Mouse (Mus musculus) layer of hippocampus, adult 8-10 months (tissue): ENCODE measurements at regions not wholly inside any gene's neighbourhood (a gene's known extent, or its start where the extent isn't known, plus 50 kb on each side); places are given as distances from the start of the nearest gene placed in this dataset.

Source experiments
- DNase-seq, 2 experiments: peaks; one replicate each; pipeline ENCODE4 v3.0.0; 2022; ENCODE audit warnings: low spot score in 2 of 2

DNA sequence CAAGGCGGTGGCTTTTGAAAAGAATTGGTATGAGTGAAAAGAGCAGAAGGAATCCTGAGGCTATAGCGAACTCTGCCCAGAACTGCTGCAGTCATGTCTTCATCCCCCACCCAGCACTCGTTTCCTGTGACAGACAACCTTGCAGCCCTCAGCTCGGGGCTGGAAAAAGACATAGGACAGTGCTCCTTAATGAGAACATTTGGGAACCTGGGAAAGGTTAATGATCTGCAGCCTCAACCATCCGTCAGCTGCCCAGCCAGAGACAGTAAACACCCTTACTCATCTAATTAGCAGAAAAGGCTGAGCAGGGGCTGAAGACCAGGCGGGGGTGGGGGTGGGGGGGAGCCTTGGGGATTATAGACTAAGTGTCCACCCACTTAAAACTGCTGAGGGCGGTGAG is 76.3 kb upstream of the Arhgap36 start:
- DNase-seq, result no peak

DNA sequence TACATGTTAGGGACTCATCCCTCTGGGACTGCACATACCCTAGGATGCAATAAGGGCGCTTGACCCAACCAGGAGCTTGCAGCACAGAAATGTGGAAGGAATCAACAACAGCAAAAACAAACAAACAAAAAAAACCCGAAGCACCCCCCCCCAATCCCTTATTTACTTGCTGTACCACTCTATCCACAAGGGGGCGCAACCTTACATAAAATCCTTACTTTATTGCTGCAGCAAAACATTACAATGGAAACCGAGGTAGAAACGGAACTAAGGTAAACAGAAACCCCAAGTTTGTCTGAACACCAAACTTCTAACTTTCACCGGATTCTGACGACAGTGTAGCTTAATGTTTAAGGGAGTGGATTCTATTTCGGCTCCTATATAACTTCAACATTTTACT is 86.7 kb upstream of the Arhgap36 start:
- peak in 1 of 2 experiments; percentile 9 for DNase-seq

DNA sequence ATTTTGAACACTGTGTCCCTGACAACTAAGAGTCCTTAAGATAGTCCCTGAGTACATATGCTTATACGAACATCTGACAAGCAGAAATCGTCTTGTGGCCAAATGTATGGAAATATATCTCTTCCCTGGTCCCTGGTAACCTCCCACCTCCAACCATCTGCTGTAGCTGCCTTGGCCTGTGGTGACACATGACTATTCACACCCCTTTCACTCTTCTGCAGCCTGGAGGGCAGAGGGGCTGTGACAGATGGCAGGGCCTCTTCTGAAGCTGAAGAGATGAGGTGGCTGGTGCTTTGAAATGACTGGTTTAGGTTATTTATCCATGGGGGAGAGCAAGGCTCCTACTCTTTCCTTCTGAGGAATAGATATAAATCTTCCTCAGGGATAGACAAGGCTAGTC is 82.3 kb upstream of the Enox2 start:
- no peak for DNase-seq

DNA sequence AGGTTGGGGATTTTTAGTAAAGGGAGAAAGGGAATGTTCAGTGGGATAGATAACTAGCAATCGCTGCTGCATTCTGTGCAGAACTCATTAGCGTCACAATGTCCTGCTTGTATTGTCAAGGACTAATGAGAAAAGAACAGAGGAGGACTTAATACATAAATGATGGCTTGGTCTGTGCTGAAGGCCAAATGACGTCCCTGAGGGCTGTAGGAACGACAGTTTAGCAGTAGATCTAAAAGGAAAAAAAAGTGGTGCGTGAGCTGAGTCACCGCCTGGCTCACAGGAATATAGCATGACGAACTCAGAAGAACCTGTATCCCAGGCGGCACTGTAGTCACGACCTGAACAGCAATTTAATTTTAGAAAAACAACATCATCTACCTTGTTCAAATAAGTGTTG is 81.3 kb upstream of the Enox2 start:
- no peak for DNase-seq

DNA sequence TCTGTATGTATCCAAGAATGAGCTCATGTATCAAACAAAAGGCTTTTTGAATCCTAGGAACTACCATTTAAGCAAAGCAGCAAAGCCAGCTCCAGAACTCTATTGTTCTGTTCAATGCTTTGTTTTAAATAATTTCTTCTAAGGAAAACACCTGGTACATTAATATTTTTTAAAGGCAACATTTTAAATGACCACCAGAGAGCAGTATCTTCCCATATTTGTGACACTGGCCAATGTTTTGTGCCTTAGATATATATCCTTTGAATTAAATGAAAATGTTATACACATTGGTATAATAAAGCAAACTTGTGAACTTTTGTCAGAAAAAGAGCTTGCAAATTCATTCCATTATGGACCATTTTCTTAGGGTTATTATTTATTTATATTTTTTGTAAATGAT is 58.4 kb upstream of the Enox2 start:
- no peak for DNase-seq
